Mouse (Mus musculus) heart, adult 2 months (tissue): ENCODE data around the gene Prkcg. TPM values are rescaled to one million over a fixed set of nuclear protein-coding genes. Genes with fewer than 3 reads are reported as not detected.

Experiments
- DNase-seq, 2 experiments: peaks; one replicate each; pipeline ENCODE4 v3.0.0; 2021
- H3K27ac ChIP-seq: fragments of 200-600 bp; 2 replicates; pipeline ENCODE4 v1.8.1; 2022
- H3K27me3 ChIP-seq: fragments of 200-500 bp; 2 replicates; pipeline ENCODE4 v1.6.1; 2012; ENCODE audit warnings: mild to moderate bottlenecking, low read length, inconsistent platforms, mixed read lengths; ENCODE audit not compliant: control insufficient read depth, insufficient read depth
- H3K36me3 ChIP-seq: fragments of 200-500 bp; 2 replicates; pipeline ENCODE4 v1.6.1; 2012; ENCODE audit warnings: low read length, inconsistent platforms; ENCODE audit not compliant: control insufficient read depth, insufficient read depth
- H3K4me1 ChIP-seq: fragments of 200-500 bp; 2 replicates; pipeline ENCODE4 v1.6.1; 2011; ENCODE audit warnings: low read length; ENCODE audit not compliant: control insufficient read depth, insufficient read depth
- H3K4me3 ChIP-seq: fragments of 200-600 bp; 2 replicates; pipeline ENCODE4 v1.8.1; 2022
- H3K79me2 ChIP-seq: fragments of 200-500 bp; replicated peaks from 2 replicates; pipeline ENCODE4 v1.6.1; 2012; ENCODE audit warnings: mild to moderate bottlenecking, inconsistent platforms, low read length, moderate library complexity, mixed read lengths; ENCODE audit not compliant: control insufficient read depth, insufficient read depth
- H3K9ac ChIP-seq: fragments of 200-500 bp; 2 replicates; pipeline ENCODE4 v1.6.1; 2012; ENCODE audit warnings: low read depth, mild to moderate bottlenecking, control low read depth, inconsistent platforms, low read length, mixed read lengths
- CTCF ChIP-seq: fragments of 200-600 bp; IDR thresholded peaks from 2 replicates; pipeline ENCODE4 v1.8.1; 2022; ENCODE audit warnings: antibody characterized with exemption, mild to moderate bottlenecking, moderate library complexity
- EP300 ChIP-seq: fragments of 200-500 bp; IDR thresholded peaks from 2 replicates; pipeline ENCODE4 v1.6.1; 2011; ENCODE audit warnings: low read depth, low read length, control low read depth; ENCODE audit not compliant: insufficient read depth
- POLR2A ChIP-seq: fragments of 200-500 bp; IDR thresholded peaks from 2 replicates; pipeline ENCODE4 v1.6.1; 2011; ENCODE audit warnings: mild to moderate bottlenecking, low read depth, low read length, control low read depth; ENCODE audit not compliant: insufficient read depth
- WGBS: fragments of 180-500 bp; shearing (Covaris S2); methylation state at CpG from one replicate; pipeline ENCODE4 v1.1.7; 2018; 5-methylcytosine and 5-hydroxymethylcytosine counted together
- intact Hi-C: fragments of 180-260 bp; cut with DNase I; formaldehyde crosslinking; loops from one replicate; pipeline ENCODE4 v1.15.1; 2025
- polyA plus RNA-seq: library from polyadenylated mRNA; depleted of rRNA; stranded (reverse); fragments of >200 nt; gene quantifications from 2 replicates; pipeline ENCODE4 v1.2.3, GENCODE M21; 2012
- total RNA-seq, 2 experiments: library from RNA; stranded (reverse); gene quantifications; 2 replicates each; pipeline ENCODE4 v1.2.3; 2021

The Prkcg gene
- total and polyA plus RNA-seq, 3 experiments = 0.89 to 4.5 (median 3.0) TPM

DNA sequence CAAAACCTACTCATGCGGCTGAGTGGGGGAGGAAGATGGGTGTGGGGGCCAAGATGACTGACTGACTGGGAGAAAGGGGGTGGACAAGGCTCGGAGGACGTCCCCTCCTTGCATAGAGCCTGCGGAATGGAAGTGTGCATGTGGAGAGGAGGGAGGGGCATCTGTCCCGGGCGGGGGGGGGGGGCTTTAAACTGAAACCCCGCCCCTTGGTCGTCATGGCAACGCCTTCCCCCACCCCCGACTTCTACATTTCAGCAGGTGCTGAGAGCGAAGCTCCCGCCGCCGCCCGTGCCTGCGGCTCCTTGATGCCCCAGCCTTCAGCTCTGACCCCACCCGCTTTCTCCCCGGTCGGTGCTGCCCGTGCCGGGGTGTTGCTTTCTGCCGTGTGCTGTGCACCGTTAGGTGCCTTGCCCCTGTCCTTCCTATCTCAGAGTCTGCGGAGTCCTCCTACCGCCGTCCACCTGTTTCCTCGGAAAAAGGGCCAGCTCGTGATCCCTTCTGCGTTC, 14.3 kb downstream of the Prkcg start:
- Histone ChIP-seq H3K4me1 (peaks cover 14% of the 10 kb centered on the region), H3K9ac (peak overlapping the region; percentile 59), H3K27me3 (peaks cover 3% of the 10 kb centered on the region; the same call in 1 of the 2 replicates), H3K4me3 (peak overlapping the region; percentile 52), H3K27ac (no peak overlapping the region), H3K36me3 (peaks cover 18% of the 10 kb centered on the region), H3K79me2 (no peaks in the 10 kb centered on the region)
- intact Hi-C loops = loop anchor here (1.0 to 5.0 kb wide), 2 partner anchors 41 to 80 kb away; no protein-coding TSS in a partner anchor
- WGBS = 2% methylated on average over 26 of the region's 29 CpGs
- no peak for TF ChIP-seq EP300
- TF ChIP-seq CTCF = no peak
- TF ChIP-seq POLR2A = no peak
- peak; percentile 40 to 56 for DNase-seq

DNA sequence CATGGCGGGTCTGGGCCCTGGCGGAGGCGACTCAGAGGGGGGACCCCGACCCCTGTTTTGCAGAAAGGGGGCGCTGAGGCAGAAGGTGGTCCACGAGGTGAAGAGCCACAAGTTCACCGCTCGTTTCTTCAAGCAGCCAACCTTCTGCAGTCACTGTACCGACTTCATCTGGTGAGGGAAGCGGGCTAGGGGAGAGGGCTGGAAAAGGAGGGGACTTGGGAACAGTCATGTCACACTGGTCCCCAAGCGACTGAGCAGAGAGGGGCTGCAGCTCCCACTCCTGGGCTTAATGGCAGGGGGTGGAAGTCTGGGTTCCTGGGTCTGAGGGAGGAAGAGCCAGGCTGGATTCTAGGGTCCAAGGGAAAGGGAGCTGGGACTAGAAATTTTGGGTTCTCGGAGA, 14.8 kb downstream of the Prkcg start:
- intact Hi-C loops = loop anchor here (1.0 to 5.0 kb wide), 2 partner anchors 41 to 80 kb away; no protein-coding TSS in a partner anchor
- H3K4me3 ChIP-seq = peak overlapping the region; percentile 52; the same call in 1 of the 2 replicates

DNA sequence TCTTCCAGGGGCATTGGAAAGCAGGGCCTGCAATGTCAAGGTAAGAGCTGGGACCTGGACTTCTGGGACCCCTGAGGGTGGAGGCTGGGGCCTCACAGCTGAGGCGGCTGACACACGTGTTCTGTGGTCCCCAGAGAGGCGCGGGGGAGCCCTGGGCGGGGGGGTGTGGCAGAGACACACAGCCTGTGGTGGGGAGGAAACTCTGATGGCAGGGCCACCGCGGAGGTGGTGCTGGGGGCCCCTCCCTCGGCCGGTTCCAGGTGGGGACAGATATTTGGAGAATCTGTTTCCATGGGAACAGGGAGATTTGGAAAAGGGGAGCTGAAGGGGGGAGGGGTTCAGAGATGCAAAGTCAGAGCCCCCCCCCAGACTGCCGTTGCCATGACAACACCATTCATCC, 15.3 kb downstream of the Prkcg start:
- Histone ChIP-seq H3K4me1 (peaks cover 12% of the 10 kb centered on the region), H3K27ac (no peak overlapping the region), H3K4me3 (no peak overlapping the region), H3K9ac (no peak overlapping the region), H3K36me3 (peaks cover 9% of the 10 kb centered on the region), H3K27me3 (peaks cover 3% of the 10 kb centered on the region; the same call in 1 of the 2 replicates), H3K79me2 (no peaks in the 10 kb centered on the region)
- intact Hi-C loops = loop anchor here (5.0 kb wide), 1 partner anchor 42 kb away; no protein-coding TSS in a partner anchor
- TF ChIP-seq POLR2A = no peak
- TF ChIP-seq EP300 = no peak
- no peak for TF ChIP-seq CTCF
- 24% methylated on average over 10 of the region's 10 CpGs for WGBS
- DNase-seq = peak in 1 of 2 experiments; percentile 39

More for the DNA sequence above, 14.8 kb downstream of the Prkcg start:
- peaks cover 14% of the 10 kb centered on the region for H3K36me3 ChIP-seq
- H3K27ac ChIP-seq = no peak overlapping the region
- WGBS = 27% methylated on average over 12 of the region's 12 CpGs
- no peaks in the 10 kb centered on the region for H3K79me2 ChIP-seq
- peak overlapping the region; percentile 59 for H3K9ac ChIP-seq
- TF ChIP-seq EP300 (no peak), POLR2A (no peak), CTCF (no peak)
- H3K4me1 ChIP-seq = peaks cover 12% of the 10 kb centered on the region
- H3K27me3 ChIP-seq = peaks cover 3% of the 10 kb centered on the region; the same call in 1 of the 2 replicates
- no peak for DNase-seq

DNA sequence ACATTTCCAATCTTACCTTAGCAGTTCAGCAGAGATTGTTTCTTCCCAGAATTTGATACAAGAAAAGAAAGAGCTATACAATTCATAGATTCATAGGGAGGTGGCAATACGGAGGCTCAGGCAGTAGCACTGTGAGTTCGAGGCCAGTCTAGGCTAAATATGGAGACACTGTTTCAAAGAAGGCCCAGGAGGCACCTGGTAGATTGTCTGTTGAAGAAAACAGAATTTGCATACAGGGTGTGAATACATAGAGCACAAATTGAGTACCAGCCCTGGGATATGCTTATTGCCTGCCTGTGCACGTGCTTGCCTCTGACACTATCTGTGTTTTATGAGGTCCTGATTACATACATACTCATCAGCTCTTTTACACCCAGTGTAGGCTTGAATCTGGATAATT, 17.4 kb downstream of the Prkcg start:
- H3K79me2 ChIP-seq = no peaks in the 10 kb centered on the region
- WGBS = 82% methylated on average over 3 of the region's 3 CpGs
- no peak overlapping the region for H3K4me3 ChIP-seq
- no peaks in the 10 kb centered on the region for H3K36me3 ChIP-seq
- H3K27me3 ChIP-seq = peaks cover 3% of the 10 kb centered on the region; the same call in 1 of the 2 replicates
- TF ChIP-seq EP300 (no peak), CTCF (no peak), POLR2A (no peak)
- peaks cover 6% of the 10 kb centered on the region for H3K4me1 ChIP-seq
- intact Hi-C loops = no loop called here
- no peak overlapping the region for H3K27ac ChIP-seq
- no peak overlapping the region for H3K9ac ChIP-seq
- DNase-seq = no peak

DNA sequence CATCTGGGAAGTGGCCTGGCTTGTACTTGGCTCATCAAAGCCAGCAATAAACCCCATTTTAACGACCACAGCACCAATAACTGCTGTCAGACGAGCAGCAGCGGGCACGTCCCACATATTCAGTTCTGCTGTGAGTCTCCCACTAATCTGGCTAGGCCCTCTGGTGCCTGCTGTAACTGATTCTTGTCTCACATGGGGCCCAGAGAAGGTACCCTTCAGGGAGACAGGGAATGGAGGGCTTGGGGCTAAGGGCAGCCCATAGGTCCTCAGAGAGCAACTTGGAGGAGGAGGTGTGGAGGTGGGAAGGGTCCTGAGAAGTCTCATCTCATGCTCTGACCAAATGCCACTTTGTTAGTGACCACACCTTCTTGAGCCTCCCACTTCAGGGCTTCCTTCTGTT, 19.7 kb downstream of the Prkcg start:
- 69% methylated on average over 4 of the region's 4 CpGs for WGBS
- intact Hi-C loops = no loop called here
- DNase-seq = no peak
- Histone ChIP-seq H3K4me3 (no peak overlapping the region), H3K9ac (no peak overlapping the region), H3K36me3 (no peaks in the 10 kb centered on the region), H3K4me1 (no peaks in the 10 kb centered on the region), H3K27me3 (peaks cover 2% of the 10 kb centered on the region; the same call in 1 of the 2 replicates), H3K79me2 (no peaks in the 10 kb centered on the region), H3K27ac (no peak overlapping the region)
- no peak for TF ChIP-seq POLR2A
- no peak for TF ChIP-seq CTCF
- TF ChIP-seq EP300 = no peak

DNA sequence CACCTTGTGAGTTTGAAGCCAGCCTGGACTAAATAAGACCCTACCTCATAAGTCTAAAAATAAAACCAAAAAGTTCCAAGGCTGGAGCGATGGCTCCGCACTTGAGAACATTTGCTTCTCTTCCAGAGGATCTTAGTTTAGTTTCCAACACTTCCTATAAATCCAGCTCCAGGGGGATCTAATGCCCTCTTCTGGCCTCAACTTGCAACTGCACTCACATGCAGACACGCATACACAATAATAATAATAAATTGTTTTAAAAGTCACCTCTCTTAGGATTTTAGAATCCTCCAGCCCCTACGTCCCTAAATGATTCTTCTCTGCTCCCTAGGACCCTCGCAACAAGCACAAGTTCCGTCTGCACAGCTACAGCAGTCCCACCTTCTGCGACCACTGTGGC, 21.3 kb downstream of the Prkcg start:
- 97% methylated on average over 7 of the region's 7 CpGs for WGBS

More for the DNA sequence above, 21.3 kb downstream of the Prkcg start:
- TF ChIP-seq EP300 = no peak
- peak; percentile 45 for TF ChIP-seq CTCF
- Histone ChIP-seq H3K4me1 (no peaks in the 10 kb centered on the region), H3K27ac (no peak overlapping the region), H3K36me3 (no peaks in the 10 kb centered on the region), H3K27me3 (no peaks in the 10 kb centered on the region), H3K9ac (no peak overlapping the region), H3K79me2 (no peaks in the 10 kb centered on the region), H3K4me3 (no peak overlapping the region)
- intact Hi-C loops = no loop called here
- DNase-seq = no peak
